ENCODE assay signal across 12 mouse cellular contexts in the genomic region with DNA sequence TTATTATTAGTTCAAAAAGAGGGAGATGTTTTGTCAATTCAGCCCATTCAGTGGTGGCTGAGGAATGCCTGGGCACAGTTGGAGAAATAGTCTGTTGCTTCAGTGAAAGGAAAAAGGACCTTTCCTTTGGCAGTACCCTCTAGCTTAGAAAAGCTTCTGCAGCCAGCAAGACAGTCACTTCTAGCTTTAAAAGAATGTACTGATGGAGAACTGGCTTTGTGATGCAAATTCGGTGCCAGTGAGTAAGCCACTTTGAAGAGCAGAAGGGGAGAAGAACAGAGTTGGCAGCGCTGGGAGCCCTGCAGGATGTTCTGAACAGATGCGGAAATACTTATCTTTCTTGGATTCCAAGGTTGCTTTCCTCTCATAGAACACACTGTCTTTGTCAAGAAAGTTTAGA.
DNase-seq lines count a peak whose midpoint lies in the region.
"Had no signal": no experiment of that assay in that cellular context is flagged by ENCODE, and none has a peak within 500 bp of the region (broad histone marks: within the 10 kb centered on the region; RNA-seq: fewer than 3 reads in every experiment).

No protein-coding gene starts in this region.

- H3K9me3 ChIP-seq in embryonic facial prominence, embryonic 10.5 days, result no peaks in the 10 kb centered on the region
- H3K9me3 ChIP-seq: heart, embryonic 13.5 days had no signal

- 46% methylated on average over 3 of the region's 3 CpGs for WGBS in embryonic facial prominence, embryonic 10.5 days

- H3K27ac ChIP-seq in embryonic facial prominence, embryonic 10.5 days (replicated peaks), result no peak overlapping the region
- H3K27ac ChIP-seq: heart, embryonic 13.5 days had no signal

- H3K4me3 ChIP-seq in embryonic facial prominence, embryonic 10.5 days, result no peak overlapping the region
- H3K4me3 ChIP-seq: heart, embryonic 13.5 days had no signal

- H3K27me3 ChIP-seq in embryonic facial prominence, embryonic 10.5 days (replicated peaks; ENCODE audit: low read depth, poor library complexity, severe bottlenecking), result no peaks in the 10 kb centered on the region
- H3K27me3 ChIP-seq: heart, embryonic 13.5 days had no signal

- no peaks in the 10 kb centered on the region for H3K4me1 ChIP-seq in embryonic facial prominence, embryonic 10.5 days

- H3K36me3 ChIP-seq in embryonic facial prominence, embryonic 10.5 days (replicated peaks), result no peaks in the 10 kb centered on the region
- H3K36me3 ChIP-seq: heart, embryonic 13.5 days had no signal

- DNase-seq in ovary, adult 18-20 months (ENCODE audit: low spot score), result peak; percentile 3
- DNase-seq in ovary, postnatal 36 days (ENCODE audit: low spot score), result no peak
- DNase-seq in frontal cortex, postnatal 36 days (ENCODE audit: low spot score in 2 of 2), result peak; percentile 44 to 69
- DNase-seq in left cerebral cortex, adult 9 months (ENCODE audit: low spot score in 2 of 2), result peak; percentile 40 to 59
- DNase-seq in embryonic facial prominence, embryonic 10.5 days (ENCODE audit: low spot score), result no peak
- no peak for DNase-seq in heart, adult 8-10 months (ENCODE audit: low spot score)
- DNase-seq in embryo, embryonic 10 days (ENCODE audit: low spot score), result no peak
- DNase-seq: adrenal gland, postnatal 36 days; cerebellum, postnatal 25 days; retina, postnatal 1 day; thymus, adult 18-20 months had no signal

Comparison
In these comparisons a context has a peak if more than half of its experiments do, and no peak if none do; other contexts are left out.
1. DNase-seq: peak in ovary, adult 18-20 months (single experiment), frontal cortex, postnatal 36 days (2 of 2) and left cerebral cortex, adult 9 months (2 of 2); none in ovary, postnatal 36 days (single experiment), embryonic facial prominence, embryonic 10.5 days (single experiment), heart, adult 8-10 months (single experiment) and embryo, embryonic 10 days (single experiment).